Mouse (Mus musculus) adrenal gland, postnatal 36 days (tissue): ENCODE results near the gene 4930469K13Rik. TPM values are rescaled to one million over a fixed set of nuclear protein-coding genes. Genes with fewer than 3 reads are reported as not detected.
A peak's percentile ranks its signal among the peaks of the same experiment; 100 is the strongest.

Source experiments
- DNase-seq, 2 experiments: peaks; one replicate each; pipeline ENCODE4 v3.0.0; 2021; ENCODE audit warnings: mixed read lengths in 1 of 2
- total RNA-seq, 2 experiments: library from RNA; stranded (reverse); gene quantifications; 2 replicates each; pipeline ENCODE4 v1.2.3; 2021

4930469K13Rik gene
- total RNA-seq, 2 experiments from 2014 or later = not detected

- DNase-seq = peak; percentile 23 to 74
Measured at GRCm38 (mm10) chr11:34079542-34080464, 18.6 kb downstream of the 4930469K13Rik start.

GRCm38 (mm10) chr11:34078581-34078980, 19.8 kb downstream of the 4930469K13Rik start:
- no peak for DNase-seq

GRCm38 (mm10) chr11:34077870-34078269, 20.5 kb downstream of the 4930469K13Rik start:
- DNase-seq = no peak

- DNase-seq = peak; percentile 69 to 71
Measured at GRCm38 (mm10) chr11:34073776-34074175, 24.6 kb downstream of the 4930469K13Rik start.

GRCm38 (mm10) chr11:34072309-34072708, 26.0 kb downstream of the 4930469K13Rik start:
- no peak for DNase-seq

GRCm38 (mm10) chr11:34070596-34070995, 27.8 kb downstream of the 4930469K13Rik start:
- DNase-seq = no peak

GRCm38 (mm10) chr11:34063702-34064485, 34.5 kb downstream of the 4930469K13Rik start:
- peak in 1 of 2 experiments; percentile 6 for DNase-seq

- no peak for DNase-seq
Measured at GRCm38 (mm10) chr11:34063257-34063656, 35.1 kb downstream of the 4930469K13Rik start.

- no peak for DNase-seq
Measured at GRCm38 (mm10) chr11:34061740-34062139, 36.6 kb downstream of the 4930469K13Rik start.

- no peak for DNase-seq
Measured at GRCm38 (mm10) chr11:34058960-34059359, 39.4 kb downstream of the 4930469K13Rik start.

GRCm38 (mm10) chr11:34058332-34058731, 40.0 kb downstream of the 4930469K13Rik start:
- no peak for DNase-seq

- DNase-seq = no peak
Measured at GRCm38 (mm10) chr11:34056715-34057114, 41.6 kb downstream of the 4930469K13Rik start.

- peak in 1 of 2 experiments; percentile 37 for DNase-seq
Measured at GRCm38 (mm10) chr11:34054031-34054727, 44.2 kb downstream of the 4930469K13Rik start.

GRCm38 (mm10) chr11:34053031-34053818, 45.1 kb downstream of the 4930469K13Rik start:
- DNase-seq = no peak

GRCm38 (mm10) chr11:34050643-34051042, 47.7 kb downstream of the 4930469K13Rik start:
- DNase-seq = no peak

- DNase-seq = no peak
Measured at GRCm38 (mm10) chr11:34050063-34050462, 48.3 kb downstream of the 4930469K13Rik start.

GRCm38 (mm10) chr11:34049125-34049379, 49.3 kb downstream of the 4930469K13Rik start:
- DNase-seq = no peak

GRCm38 (mm10) chr11:34048375-34049124, 49.8 kb downstream of the 4930469K13Rik start:
- no peak for DNase-seq

GRCm38 (mm10) chr11:34047542-34047937, 50.8 kb downstream of the 4930469K13Rik start:
- no peak for DNase-seq

- no peak for DNase-seq
Measured at GRCm38 (mm10) chr11:34046767-34047541, 51.4 kb downstream of the 4930469K13Rik start, which contains the start of gene Lcp2. Gene Lcp2 (plus strand): TSS chr11:34046920.
